Mouse (Mus musculus) R1 (cell line): ENCODE measurements around the gene Tenm4.

ENCODE experiments used
- DNase-seq: peaks from one replicate; pipeline ENCODE4 v3.0.0-alpha.2; 2018; ENCODE audit warnings: low read depth, low spot score

The Tenm4 gene

DNA sequence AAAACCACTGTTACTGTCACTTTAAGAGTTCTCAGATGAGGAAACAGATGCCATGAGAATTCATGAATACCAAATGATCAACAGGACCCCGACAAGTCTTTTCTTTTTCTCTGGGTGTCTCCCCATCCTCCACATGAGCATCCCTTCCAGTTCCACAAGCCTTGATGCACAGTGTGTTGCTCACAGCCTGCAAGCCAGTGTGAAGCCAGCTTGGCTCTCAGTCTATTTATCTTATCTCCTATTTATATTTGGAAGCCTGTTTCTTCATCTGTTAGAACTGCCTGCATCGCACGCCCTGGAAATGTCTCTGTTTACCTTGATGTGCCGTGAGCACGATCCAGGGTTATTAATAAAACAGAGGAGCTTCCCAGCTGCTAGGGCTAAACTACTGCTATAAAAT is 169.8 kb downstream of the Tenm4 start:
- DNase-seq = no peak

- DNase-seq = no peak
These were observed 170.4 kb downstream of the Tenm4 start for GRCm38 (mm10) chr7:96341479-96341878.

- no peak for DNase-seq
These were observed 171.9 kb downstream of the Tenm4 start for GRCm38 (mm10) chr7:96342996-96343395.

DNA sequence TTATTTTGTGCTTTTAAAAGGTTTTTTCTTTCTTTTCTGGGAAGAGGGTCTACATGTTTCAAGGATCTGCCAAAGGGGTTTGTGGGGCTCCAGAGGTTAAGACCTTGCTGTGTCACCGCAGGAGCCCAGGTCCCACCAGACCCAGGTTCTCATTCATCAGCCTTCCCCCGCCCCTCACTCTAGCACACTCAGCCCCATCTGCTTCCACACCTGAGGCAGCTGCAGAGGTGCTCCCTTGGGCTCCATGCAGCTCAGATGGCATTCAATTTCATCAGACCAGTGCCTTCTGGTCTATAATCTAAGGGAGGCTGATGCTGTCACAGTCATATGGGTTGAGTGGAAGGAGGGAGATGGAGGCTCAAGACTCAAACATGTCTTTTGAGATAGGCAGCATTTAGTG is 172.6 kb downstream of the Tenm4 start:
- DNase-seq = no peak

DNA sequence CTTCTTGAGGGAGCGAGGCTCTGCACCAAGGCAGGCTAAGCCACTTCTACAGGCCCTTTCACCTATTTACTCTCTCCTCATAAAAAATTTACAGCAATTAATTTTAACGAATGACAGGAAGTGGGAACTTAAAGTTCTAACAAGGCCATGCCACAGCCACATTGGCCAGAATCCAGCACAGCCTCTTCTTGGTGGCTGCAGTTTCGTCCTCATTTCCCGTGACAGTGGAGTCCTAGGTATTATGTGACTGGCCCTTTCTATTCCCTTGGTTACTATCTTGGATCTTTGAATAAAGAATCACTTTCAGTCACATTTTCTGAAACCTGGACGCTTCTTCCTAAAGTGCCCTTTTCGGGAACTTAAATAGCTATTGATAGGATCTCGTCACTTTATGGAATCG is 181.6 kb downstream of the Tenm4 start:
- DNase-seq = no peak

- no peak for DNase-seq
These were observed 185.3 kb downstream of the Tenm4 start for GRCm38 (mm10) chr7:96356285-96356811.

- no peak for DNase-seq
These were observed 186.5 kb downstream of the Tenm4 start for GRCm38 (mm10) chr7:96357550-96357949.

DNA sequence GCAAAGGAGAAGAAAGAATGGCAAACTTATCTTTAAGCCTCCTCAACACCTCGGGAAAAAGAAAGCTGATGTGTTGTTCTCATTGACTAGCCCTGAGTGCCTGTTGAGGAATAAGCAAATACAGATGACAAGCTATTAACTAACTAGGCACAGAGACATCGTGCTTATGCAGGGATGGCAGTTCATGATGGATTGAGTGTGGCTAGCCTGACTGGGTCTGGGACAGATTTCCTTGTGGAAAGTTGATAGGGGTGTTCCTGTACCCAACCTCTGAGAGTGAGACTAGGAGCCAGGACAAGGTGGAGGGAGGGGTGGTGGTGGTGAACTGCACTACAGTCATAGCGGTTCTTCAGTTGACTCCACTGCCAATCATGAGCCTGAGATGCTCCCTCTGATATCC is 192.3 kb downstream of the Tenm4 start:
- DNase-seq = no peak

DNA sequence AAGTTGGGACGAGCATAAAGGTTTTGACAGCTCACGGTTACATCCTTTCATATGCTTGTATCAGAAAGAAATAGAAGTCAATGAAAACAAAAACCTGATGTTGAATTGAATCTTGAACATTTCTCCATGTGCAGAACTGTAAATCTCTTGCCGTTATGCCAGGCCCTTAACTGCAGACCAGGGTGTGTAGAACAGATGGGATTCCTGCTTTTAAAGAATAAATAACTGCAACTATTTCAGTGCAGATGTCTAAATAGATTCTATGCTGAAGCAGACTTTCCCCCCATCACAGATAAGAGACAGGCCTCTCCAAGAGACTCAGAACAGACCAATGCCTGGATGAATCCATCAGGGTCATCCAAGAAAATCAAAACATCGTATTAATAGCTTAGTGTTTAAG is 198.9 kb downstream of the Tenm4 start:
- DNase-seq = no peak

GRCm38 (mm10) chr7:96374004-96374663 is 203.1 kb downstream of the Tenm4 start:
- no peak for DNase-seq

DNA sequence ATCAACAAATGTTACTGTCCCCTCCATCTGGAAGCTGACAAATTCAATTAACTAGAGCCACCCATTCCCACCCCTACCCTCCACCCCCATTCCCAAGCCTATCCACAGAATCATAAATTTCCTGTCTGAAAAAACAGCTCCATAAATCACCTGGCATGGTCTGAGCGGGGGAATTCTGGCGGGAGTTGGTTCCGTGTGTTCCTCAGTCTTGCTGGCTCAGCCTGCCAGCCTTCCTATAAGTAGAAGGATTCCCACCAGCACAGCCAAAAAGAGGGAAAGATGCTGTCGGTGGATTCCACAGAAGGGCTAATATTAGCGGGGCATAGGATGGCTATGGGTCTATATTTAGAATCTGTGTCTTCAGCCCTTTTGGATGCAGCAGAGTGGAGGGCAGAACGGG is 204.5 kb downstream of the Tenm4 start:
- DNase-seq = no peak

DNA sequence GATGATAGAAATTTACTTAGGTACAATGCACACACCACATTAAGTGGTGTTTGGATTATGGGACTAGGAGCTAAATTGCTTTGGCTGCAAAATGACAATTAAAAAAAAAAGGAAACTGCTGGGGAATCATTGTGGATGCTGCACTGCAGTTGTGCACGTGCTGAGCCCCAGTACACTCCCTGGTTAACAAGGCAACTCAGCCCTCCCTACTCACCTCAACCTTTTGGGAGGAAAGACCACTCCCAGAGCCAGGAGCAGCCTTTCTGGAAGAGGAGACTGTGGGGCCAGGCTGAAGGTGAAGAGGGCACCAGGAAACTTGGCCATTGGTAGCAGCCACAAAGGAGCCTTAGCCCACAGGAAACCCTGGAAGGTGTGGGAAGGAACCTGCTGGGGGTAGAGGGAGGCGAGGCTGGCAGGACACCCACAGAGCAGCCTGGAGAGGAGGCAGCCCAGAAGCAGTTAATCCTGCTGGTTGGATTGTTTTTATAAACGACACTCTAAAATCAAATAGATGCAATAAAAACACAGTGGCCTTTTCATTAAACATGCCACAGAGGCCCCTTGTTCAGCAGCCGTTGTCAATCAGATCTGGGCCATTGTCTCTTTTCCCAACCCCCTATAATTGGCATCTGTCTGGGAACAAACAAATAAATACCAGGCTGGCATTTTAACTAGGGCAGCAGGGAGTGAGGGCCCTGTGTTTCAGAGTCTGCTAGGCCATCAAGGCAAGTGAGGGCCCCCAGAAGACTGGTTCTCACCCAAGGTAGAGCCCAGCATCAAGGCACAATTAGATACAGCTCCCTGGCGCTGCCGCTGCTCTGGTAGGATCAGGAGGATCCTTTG is 212.9 kb downstream of the Tenm4 start:
- DNase-seq = no peak

- DNase-seq = peak; percentile 18
These were observed 213.9 kb downstream of the Tenm4 start for GRCm38 (mm10) chr7:96384726-96385500.

- DNase-seq = no peak
These were observed 214.8 kb downstream of the Tenm4 start for GRCm38 (mm10) chr7:96385850-96386249.

DNA sequence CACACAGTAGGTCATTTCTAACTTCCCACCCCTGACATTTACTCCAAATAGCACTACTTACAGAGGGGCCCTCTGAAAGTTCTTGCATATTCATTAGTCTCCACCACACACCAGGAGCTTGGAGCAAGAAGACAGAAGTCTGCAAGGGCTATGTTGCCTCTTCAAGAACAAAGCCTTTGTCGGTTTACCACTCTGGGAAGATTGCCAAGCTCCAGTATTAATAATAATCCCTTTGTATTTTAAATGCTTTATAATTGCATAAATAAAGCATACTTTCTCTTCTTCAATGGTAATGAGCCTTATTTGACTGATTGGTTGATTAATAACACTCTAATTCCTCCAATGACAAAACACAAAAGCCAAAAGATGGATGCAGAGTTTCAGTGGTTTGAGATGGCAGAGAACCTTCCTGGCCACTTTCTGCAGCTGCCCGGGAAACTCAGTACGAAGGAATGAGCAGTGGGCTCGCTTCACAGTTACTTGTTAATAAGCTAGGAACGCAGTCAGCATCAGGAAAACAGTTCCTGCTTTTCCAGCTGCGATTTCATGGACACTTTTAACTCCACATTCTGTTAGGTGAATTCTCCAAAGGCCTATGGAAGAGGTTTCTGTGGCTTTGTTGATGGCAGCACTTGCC is 219.1 kb downstream of the Tenm4 start:
- DNase-seq = no peak

GRCm38 (mm10) chr7:96390894-96391293 is 219.8 kb downstream of the Tenm4 start:
- DNase-seq = no peak

GRCm38 (mm10) chr7:96391797-96392472 is 220.9 kb downstream of the Tenm4 start:
- DNase-seq = no peak

DNA sequence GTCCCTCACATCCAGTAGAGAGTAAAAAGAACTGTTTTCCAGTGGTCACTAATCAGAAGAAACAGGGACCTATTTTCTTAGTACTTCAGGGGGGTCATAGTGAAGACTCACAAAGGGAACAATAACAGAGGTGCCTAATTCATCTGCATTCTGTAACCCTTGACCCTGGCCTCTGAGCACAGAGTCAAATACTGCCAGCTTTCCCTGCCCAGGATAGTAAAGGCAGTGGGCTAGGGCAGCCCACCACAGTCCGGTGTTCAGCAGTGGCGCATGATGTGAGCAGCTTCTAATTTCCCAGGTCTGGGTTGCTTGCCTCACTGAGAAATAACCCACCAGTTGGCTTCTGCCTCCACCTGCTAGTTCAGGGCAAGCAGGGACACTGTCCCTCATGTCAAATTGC is 221.6 kb downstream of the Tenm4 start:
- DNase-seq = no peak

- no peak for DNase-seq
These were observed 226.9 kb downstream of the Tenm4 start for GRCm38 (mm10) chr7:96397940-96398339.

- no peak for DNase-seq
These were observed 229.4 kb downstream of the Tenm4 start for GRCm38 (mm10) chr7:96400411-96400810.

DNA sequence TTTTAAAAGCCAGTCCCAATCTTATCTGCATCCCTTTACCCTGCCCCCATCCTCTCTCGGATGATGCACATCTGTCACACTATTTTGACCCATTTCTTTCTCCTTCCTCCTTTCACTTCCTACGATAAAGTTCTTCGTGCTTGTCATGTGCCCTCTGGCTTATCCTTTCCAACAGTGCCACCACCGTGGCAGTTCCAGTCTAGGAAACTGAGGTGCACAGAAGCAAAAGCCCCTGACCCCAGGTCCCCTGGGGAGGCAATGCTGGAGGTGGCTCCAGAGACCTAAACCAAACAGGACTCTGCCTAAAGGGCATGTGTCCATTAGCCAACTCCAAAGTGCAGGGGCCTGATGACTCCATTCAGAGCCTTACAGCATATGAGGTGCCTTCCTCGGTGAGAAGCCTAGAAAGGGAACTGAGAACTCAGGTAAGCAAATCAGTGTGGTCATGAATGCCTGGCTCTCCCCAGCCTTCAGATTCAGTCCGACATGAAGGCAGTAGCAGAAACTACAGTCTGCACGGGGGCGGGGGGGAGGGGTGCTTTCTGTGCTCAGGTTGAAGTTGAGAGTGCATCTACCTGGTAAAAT is 235.7 kb downstream of the Tenm4 start:
- no peak for DNase-seq
